Mouse (Mus musculus) 416B (cell line): ENCODE data around the gene Mnat1.

Experiments
- DNase-seq: peaks from one replicate; pipeline ENCODE4 v3.0.0; 2011; ENCODE audit warnings: low read depth

Gene Mnat1

GRCm38 (mm10) chr12:73317706-73318686 is 194.5 kb downstream of the Mnat1 start:
- peak; percentile 56 for DNase-seq
